Mouse (Mus musculus): Measurements from ENCODE around the gene Luc7l3. TPM values are rescaled to one million over a fixed set of nuclear protein-coding genes. Genes with fewer than 3 reads are reported as not detected.

Gene Luc7l3
- polyA plus RNA-seq, 1 experiment from 2014 or later, result 68.5 TPM

DNA sequence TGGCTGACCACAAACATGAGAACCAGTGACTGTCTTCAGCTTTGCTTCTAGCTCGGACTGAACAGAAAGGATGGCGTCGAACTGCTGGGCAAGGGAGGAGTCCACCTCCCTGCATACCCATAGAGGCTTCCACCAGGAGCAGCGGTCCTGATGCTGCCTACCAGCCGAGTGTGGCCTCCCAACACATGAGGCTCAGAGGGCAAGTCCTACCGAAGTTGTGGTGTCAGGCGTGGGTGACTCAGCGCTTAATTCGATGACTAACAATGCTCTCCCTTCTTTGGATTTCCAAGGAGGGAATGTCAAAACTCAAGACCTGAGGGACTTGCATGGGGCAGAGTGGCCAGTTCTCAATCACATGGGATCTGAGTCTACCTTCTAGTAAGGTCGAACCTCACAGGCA is 68.1 kb downstream of the Luc7l3 start:
- Histone ChIP-seq H3K4me2 (no peak overlapping the region), H3K4me3 (no peak overlapping the region), H3K27me3 (replicated peaks) (0 out of 2 replicates have a peak, but pooled peaks cover 2% of the 10 kb centered on the region), H3K36me3 (no peaks in the 10 kb centered on the region), H3K4me1 (0 out of 2 replicates have a peak, but pooled peaks cover 4% of the 10 kb centered on the region), H3K9ac (no peak overlapping the region), H3K9me3 (no peaks in the 10 kb centered on the region), H3K27ac (replicated peaks) (no peak overlapping the region)
- no peak for ATAC-seq (ENCODE audit: extremely low read depth, insufficient number of reproducible peaks, low FRiP score, low TSS enrichment)
- 84% methylated on average over 10 of the region's 10 CpGs for WGBS

- Histone ChIP-seq H3K27me3 (replicated peaks) (0 out of 2 replicates have a peak, but pooled peaks cover 2% of the 10 kb centered on the region), H3K9me3 (no peaks in the 10 kb centered on the region), H3K4me1 (0 out of 2 replicates have a peak, but pooled peaks cover 4% of the 10 kb centered on the region), H3K4me2 (no peak overlapping the region), H3K4me3 (no peak overlapping the region), H3K27ac (replicated peaks) (no peak overlapping the region), H3K9ac (no peak overlapping the region), H3K36me3 (no peaks in the 10 kb centered on the region)
- 80% methylated on average over 9 of the region's 9 CpGs for WGBS
- no peak for ATAC-seq (ENCODE audit: extremely low read depth, insufficient number of reproducible peaks, low FRiP score, low TSS enrichment)
Measured at GRCm38 (mm10) chr11:94253156-94253555, 68.6 kb downstream of the Luc7l3 start.

- peak overlapping the region; percentile 44; the same call in 1 of the 2 replicates for H3K9ac ChIP-seq
Measured at GRCm38 (mm10) chr11:94246789-94247061, 75.1 kb downstream of the Luc7l3 start.

DNA sequence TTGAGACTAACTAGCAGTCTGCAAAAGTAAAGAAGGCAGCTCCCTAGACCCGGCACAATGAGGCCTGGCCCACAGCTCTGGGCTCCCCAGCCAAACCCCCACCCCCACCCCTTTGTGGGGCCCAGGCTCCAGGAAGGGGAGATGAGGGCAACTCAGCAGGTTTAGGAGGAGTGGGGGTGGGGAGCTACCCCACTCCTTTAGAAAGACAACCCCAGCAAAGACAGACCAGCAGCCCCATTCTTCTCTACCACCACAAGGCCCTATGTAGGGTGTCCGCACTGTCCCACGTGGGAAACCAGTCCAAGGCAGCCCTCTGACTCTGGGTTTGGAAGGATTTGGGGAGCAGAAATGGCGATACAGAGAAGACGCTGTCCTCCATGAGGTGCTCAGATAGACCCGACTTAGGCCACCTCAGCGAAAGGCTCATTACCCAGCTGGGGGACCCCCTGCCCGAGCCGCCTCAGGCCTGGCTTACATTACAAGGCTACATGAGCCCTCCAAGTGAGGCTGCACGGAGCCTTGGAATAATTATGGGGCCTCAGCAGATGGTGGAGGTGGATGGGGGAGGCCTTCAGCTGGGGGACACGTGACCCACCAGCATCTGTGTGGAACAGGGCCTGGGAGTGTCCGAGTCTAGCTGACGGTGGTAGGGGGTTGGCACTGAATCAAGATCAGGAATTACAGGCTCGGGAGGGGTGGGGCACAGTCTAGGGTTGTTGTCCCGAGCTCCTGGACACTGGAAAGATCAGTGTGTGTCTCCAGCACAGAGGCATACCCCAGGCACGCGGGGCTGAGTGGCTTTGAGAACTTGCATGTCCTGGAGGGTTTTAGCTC is 75.6 kb downstream of the Luc7l3 start, which contains the start of gene Wfikkn2:
Wfikkn2 (minus strand) TSS at position 51 of the 834 bp plus-strand sequence.
- H3K9ac ChIP-seq, result peak within 1 kb of the TSS; percentile 44; the same call in 1 of the 2 replicates
- peak within 1 kb of the TSS; percentile 50 for H3K27ac ChIP-seq (replicated peaks)
- H3K27me3 ChIP-seq (replicated peaks), result peaks cover 14% of the 10 kb centered on the region
- H3K36me3 ChIP-seq, result no peaks in the 10 kb centered on the region
- H3K4me3 ChIP-seq, result no peak within 1 kb of the TSS
- no peak for ATAC-seq (ENCODE audit: extremely low read depth, insufficient number of reproducible peaks, low FRiP score, low TSS enrichment)
- WGBS, result 61% methylated on average over 17 of the region's 17 CpGs
- H3K9me3 ChIP-seq, result no peaks in the 10 kb centered on the region
- peaks cover 35% of the 10 kb centered on the region for H3K4me1 ChIP-seq
- H3K4me2 ChIP-seq, result no peak within 1 kb of the TSS

More at GRCm38 (mm10) chr11:94246789-94247061, 75.1 kb downstream of the Luc7l3 start:
- peak overlapping the region; percentile 50 for H3K27ac ChIP-seq (replicated peaks)
- H3K36me3 ChIP-seq, result no peaks in the 10 kb centered on the region
- no peaks in the 10 kb centered on the region for H3K9me3 ChIP-seq
- H3K4me3 ChIP-seq, result no peak overlapping the region
- H3K4me2 ChIP-seq, result no peak overlapping the region
- H3K4me1 ChIP-seq, result peaks cover 35% of the 10 kb centered on the region
- no peak for ATAC-seq (ENCODE audit: extremely low read depth, insufficient number of reproducible peaks, low FRiP score, low TSS enrichment)
- WGBS, result 54% methylated on average over 8 of the region's 8 CpGs
- peaks cover 10% of the 10 kb centered on the region for H3K27me3 ChIP-seq (replicated peaks)

DNA sequence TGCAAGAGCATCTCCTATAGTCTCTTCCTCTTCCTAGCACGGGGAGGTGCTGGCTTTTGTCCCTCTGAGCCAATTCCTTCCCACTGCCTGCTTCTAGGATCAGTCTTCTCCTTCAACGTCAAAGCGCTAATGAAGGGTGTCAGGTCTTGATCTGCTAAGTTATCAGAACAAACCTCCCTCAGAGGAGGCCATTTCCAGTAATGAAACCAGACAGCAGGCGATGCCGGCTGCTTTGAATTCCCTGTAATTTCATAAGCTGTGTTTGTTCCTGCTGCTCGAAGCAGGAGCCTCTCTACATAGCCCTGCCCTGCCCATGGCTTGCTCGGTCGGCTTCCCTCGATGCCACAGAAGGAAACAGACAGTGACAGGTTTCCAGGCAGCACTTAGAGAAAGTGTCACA is 77.4 kb downstream of the Luc7l3 start:
- Histone ChIP-seq H3K27ac (replicated peaks) (no peak overlapping the region), H3K36me3 (no peaks in the 10 kb centered on the region), H3K4me3 (no peak overlapping the region), H3K9ac (no peak overlapping the region), H3K27me3 (replicated peaks) (peaks cover 14% of the 10 kb centered on the region), H3K4me1 (peaks cover 39% of the 10 kb centered on the region), H3K9me3 (no peaks in the 10 kb centered on the region), H3K4me2 (no peak overlapping the region)
- no peak for ATAC-seq (ENCODE audit: extremely low read depth, insufficient number of reproducible peaks, low FRiP score, low TSS enrichment)
- WGBS, result 58% methylated on average over 9 of the region's 9 CpGs

GRCm38 (mm10) chr11:94243422-94244180 is 78.2 kb downstream of the Luc7l3 start:
- Histone ChIP-seq H3K27ac (replicated peaks) (peak overlapping the region; percentile 55; the same call in 1 of the 2 replicates), H3K9me3 (no peaks in the 10 kb centered on the region), H3K27me3 (replicated peaks) (peaks cover 14% of the 10 kb centered on the region), H3K4me1 (peaks cover 39% of the 10 kb centered on the region), H3K36me3 (no peaks in the 10 kb centered on the region), H3K4me3 (peak overlapping the region; percentile 49), H3K4me2 (peak overlapping the region; percentile 79), H3K9ac (peak overlapping the region; percentile 81)
- WGBS, result 28% methylated on average over 15 of the region's 15 CpGs
- no peak for ATAC-seq (ENCODE audit: extremely low read depth, insufficient number of reproducible peaks, low FRiP score, low TSS enrichment)

GRCm38 (mm10) chr11:94242760-94243421 is 78.9 kb downstream of the Luc7l3 start:
- Histone ChIP-seq H3K36me3 (no peaks in the 10 kb centered on the region), H3K4me1 (peaks cover 39% of the 10 kb centered on the region), H3K4me3 (peak overlapping the region; percentile 49), H3K4me2 (peak overlapping the region; percentile 79), H3K27me3 (replicated peaks) (peaks cover 14% of the 10 kb centered on the region), H3K9ac (peak overlapping the region; percentile 81), H3K27ac (replicated peaks) (peak overlapping the region; percentile 55), H3K9me3 (no peaks in the 10 kb centered on the region)
- 2% methylated on average over 29 of the region's 29 CpGs for WGBS
- ATAC-seq (ENCODE audit: extremely low read depth, insufficient number of reproducible peaks, low FRiP score, low TSS enrichment), result no peak

DNA sequence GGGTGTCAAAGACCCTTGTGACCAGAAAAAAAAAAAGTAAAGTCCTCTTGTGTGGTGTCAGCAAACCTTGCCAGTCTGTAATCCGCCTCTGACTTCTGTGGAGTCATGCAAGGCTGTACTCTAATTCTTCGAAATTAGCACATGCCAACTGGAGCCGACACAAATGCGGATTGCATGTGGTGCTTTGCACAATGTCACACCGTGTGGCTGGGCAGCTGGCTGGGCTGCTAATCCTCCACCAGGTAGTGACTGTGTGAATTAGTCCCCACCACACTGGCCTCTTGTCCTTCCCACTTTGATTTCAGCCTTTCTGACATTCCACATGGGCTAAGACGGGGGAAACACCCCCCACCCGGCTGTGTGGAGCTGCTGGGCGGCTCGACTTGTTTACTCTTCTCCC is 82.1 kb downstream of the Luc7l3 start:
- no peak overlapping the region for H3K9ac ChIP-seq
- 35% methylated on average over 9 of the region's 9 CpGs for WGBS

GRCm38 (mm10) chr11:94238786-94239185 is 83.0 kb downstream of the Luc7l3 start:
- no peak for ATAC-seq (ENCODE audit: extremely low read depth, insufficient number of reproducible peaks, low FRiP score, low TSS enrichment)
- peaks cover 11% of the 10 kb centered on the region for H3K27me3 ChIP-seq (replicated peaks)
- 89% methylated on average over 8 of the region's 8 CpGs for WGBS
- H3K27ac ChIP-seq (replicated peaks), result no peak overlapping the region
- no peak overlapping the region for H3K4me3 ChIP-seq
- no peaks in the 10 kb centered on the region for H3K9me3 ChIP-seq
- no peak overlapping the region for H3K9ac ChIP-seq
- H3K4me2 ChIP-seq, result no peak overlapping the region
- no peaks in the 10 kb centered on the region for H3K36me3 ChIP-seq
- H3K4me1 ChIP-seq, result peaks cover 24% of the 10 kb centered on the region

More for the DNA sequence above, 82.1 kb downstream of the Luc7l3 start:
- Histone ChIP-seq H3K27me3 (replicated peaks) (peaks cover 11% of the 10 kb centered on the region), H3K27ac (replicated peaks) (no peak overlapping the region), H3K4me3 (no peak overlapping the region), H3K4me1 (peaks cover 22% of the 10 kb centered on the region), H3K4me2 (no peak overlapping the region), H3K9me3 (no peaks in the 10 kb centered on the region), H3K36me3 (no peaks in the 10 kb centered on the region)
- no peak for ATAC-seq (ENCODE audit: extremely low read depth, insufficient number of reproducible peaks, low FRiP score, low TSS enrichment)

All from heart, embryonic 13.5 days (tissue).